ENCODE assay signal across 17 mouse cellular contexts in genomic region chr17:25564481-25564880, GRCm38 (mm10). TPM values are rescaled to one million over a fixed set of nuclear protein-coding genes. Genes with fewer than 3 reads are reported as not detected.
DNase-seq lines count a peak whose midpoint lies in the region; ATAC-seq and TF ChIP-seq lines count a peak whose summit lies in the region.
"Had no signal": no experiment of that assay in that cellular context is flagged by ENCODE, and none has a peak within 500 bp of the region (broad histone marks: within the 10 kb centered on the region; RNA-seq: fewer than 3 reads in every experiment).

No protein-coding gene starts in this region.

- intact Hi-C loops in left cerebral cortex, postnatal 4 days (cut with DNase I): no loop called here

- no peak for TF ChIP-seq CTCF in hindbrain, postnatal 0 days (IDR thresholded peaks at IDR 0.05; ENCODE audit: low read depth)

- H3K4me3 ChIP-seq in forebrain, embryonic 14.5 days (ENCODE audit: low read depth, low read length): no peak overlapping the region
- no peak overlapping the region for H3K4me3 ChIP-seq in hindbrain, postnatal 0 days (ENCODE audit: low read length)
- H3K4me3 ChIP-seq: embryonic facial prominence, embryonic 15.5 days; intestine, embryonic 15.5 days; limb, embryonic 12.5 days; liver, embryonic 15.5 days; midbrain, embryonic 12.5 days had no signal

- no peak overlapping the region for H3K4me2 ChIP-seq in forebrain, embryonic 14.5 days (ENCODE audit: low read length)
- H3K4me2 ChIP-seq in hindbrain, postnatal 0 days (ENCODE audit: low read depth, low read length): no peak overlapping the region
- H3K4me2 ChIP-seq: embryonic facial prominence, embryonic 15.5 days; intestine, embryonic 15.5 days; liver, embryonic 15.5 days; midbrain, embryonic 12.5 days had no signal

- no peaks in the 10 kb centered on the region for H3K36me3 ChIP-seq in forebrain, embryonic 14.5 days (ENCODE audit: control insufficient read depth, insufficient read depth, low read length)
- no peaks in the 10 kb centered on the region for H3K36me3 ChIP-seq in hindbrain, postnatal 0 days (ENCODE audit: insufficient read depth, low read length)
- H3K36me3 ChIP-seq: embryonic facial prominence, embryonic 15.5 days; intestine, embryonic 15.5 days; liver, embryonic 15.5 days; midbrain, embryonic 12.5 days had no signal

- WGBS in forebrain, embryonic 14.5 days: 42% methylated on average over 5 of the region's 5 CpGs
- WGBS in hindbrain, postnatal 0 days: 43% methylated on average over 5 of the region's 5 CpGs

- H3K27ac ChIP-seq in forebrain, embryonic 14.5 days (ENCODE audit: low read depth, low read length): peak overlapping the region; percentile 3; the same call in 1 of the 2 replicates
- H3K27ac ChIP-seq in hindbrain, postnatal 0 days: peak overlapping the region; percentile 69; the same call in 1 of the 2 replicates
- H3K27ac ChIP-seq: embryonic facial prominence, embryonic 15.5 days; liver, embryonic 15.5 days had no signal

- H3K9ac ChIP-seq in forebrain, embryonic 14.5 days (ENCODE audit: low read length): no peak overlapping the region
- no peak overlapping the region for H3K9ac ChIP-seq in hindbrain, postnatal 0 days (replicated peaks; ENCODE audit: low read length)
- H3K9ac ChIP-seq: embryonic facial prominence, embryonic 15.5 days; intestine, embryonic 15.5 days; limb, embryonic 12.5 days; liver, embryonic 15.5 days; midbrain, embryonic 12.5 days had no signal

- DNase-seq in cerebellum, postnatal 10 days: peak; percentile 56 to 71
- no peak for DNase-seq in cerebellum, adult 9-10 months
- peak; percentile 61 for DNase-seq in left cerebral cortex, postnatal 4 days
- no peak for DNase-seq in left cerebral cortex, adult 11 months (ENCODE audit: low spot score)
- DNase-seq in forebrain, embryonic 14.5 days (ENCODE audit: low spot score): peak; percentile 54
- DNase-seq in hindbrain, postnatal 0 days (ENCODE audit: low spot score): peak; percentile 70
- DNase-seq in kidney, postnatal 25 days: no peak
- no peak for DNase-seq in heart, adult 8-10 months (ENCODE audit: low spot score)
- DNase-seq: adrenal gland, adult 2 months; B cell, adult 2 months; heart, adult 11 months had no signal

- H3K4me1 ChIP-seq in forebrain, embryonic 14.5 days (ENCODE audit: control insufficient read depth, insufficient read depth, low read length): peaks cover 56% of the 10 kb centered on the region
- peaks cover 8% of the 10 kb centered on the region; the same call in 1 of the 2 replicates for H3K4me1 ChIP-seq in hindbrain, postnatal 0 days (ENCODE audit: insufficient read depth, low read length)
- H3K4me1 ChIP-seq: intestine, embryonic 15.5 days; liver, embryonic 15.5 days had no signal

- no peaks in the 10 kb centered on the region for H3K9me3 ChIP-seq in forebrain, embryonic 14.5 days (replicated peaks; ENCODE audit: control insufficient read depth, low read length)
- no peaks in the 10 kb centered on the region for H3K9me3 ChIP-seq in hindbrain, postnatal 0 days (ENCODE audit: low read length)
- H3K9me3 ChIP-seq: embryonic facial prominence, embryonic 15.5 days; intestine, embryonic 15.5 days; limb, embryonic 12.5 days; liver, embryonic 15.5 days; midbrain, embryonic 12.5 days had no signal

- peaks cover 4% of the 10 kb centered on the region; the same call in 1 of the 2 replicates for H3K27me3 ChIP-seq in forebrain, embryonic 14.5 days (replicated peaks; ENCODE audit: control insufficient read depth, insufficient read depth, low read length)
- no peaks in the 10 kb centered on the region for H3K27me3 ChIP-seq in hindbrain, postnatal 0 days (ENCODE audit: insufficient read depth, low read length)

- ATAC-seq in forebrain, embryonic 14.5 days: no peak
- ATAC-seq in hindbrain, postnatal 0 days: no peak
- ATAC-seq: intestine, embryonic 15.5 days had no signal

RNA-seq across cellular contexts. Expression of gene Sox8, which starts 6.0 kb away (rescaled TPM):
- 10 to 100 TPM; 29.9 to 38.1 TPM for total RNA-seq in left cerebral cortex, postnatal 4 days (2021)
- 17.6 and 20.8 TPM in 2 replicates for polyA plus RNA-seq in forebrain, embryonic 14.5 days (2014; fragmentation: Nextera tagmentation; extraction: Ambion mirVana)
- total RNA-seq in hindbrain, postnatal 0 days (2014; rRNA removed): 52.1 and 54.5 TPM in 2 replicates
- polyA plus RNA-seq in hindbrain, postnatal 0 days (2015; fragmentation: Nextera tagmentation; extraction: Ambion mirVana): 28.9 and 31.5 TPM in 2 replicates
- total RNA-seq in heart, adult 8-10 months (2022): under 1 TPM; 0.24 to 0.37 (median 0.32) TPM
- total RNA-seq: neutrophil, adult 5-6 weeks had no signal

RNA-seq across cellular contexts. Expression of gene Lmf1, which starts 14.4 kb away (rescaled TPM):
- total RNA-seq in left cerebral cortex, postnatal 4 days (2021): 10 to 100 TPM; 19.4 to 21.5 TPM
- polyA plus RNA-seq in forebrain, embryonic 14.5 days (2014; fragmentation: Nextera tagmentation; extraction: Ambion mirVana): 18.8 and 19.1 TPM in 2 replicates
- 38.1 and 45.1 TPM in 2 replicates for total RNA-seq in hindbrain, postnatal 0 days (2014; rRNA removed)
- 21.4 and 22.4 TPM in 2 replicates for polyA plus RNA-seq in hindbrain, postnatal 0 days (2015; fragmentation: Nextera tagmentation; extraction: Ambion mirVana)
- total RNA-seq in heart, adult 8-10 months (2022): 10 to 100 TPM; 30.7 to 34.2 (median 33.8) TPM

Comparison
In these comparisons a context has a peak if more than half of its experiments do, and no peak if none do; other contexts are left out.
1. DNase-seq: peak in cerebellum, postnatal 10 days (2 of 2), left cerebral cortex, postnatal 4 days (single experiment), forebrain, embryonic 14.5 days (single experiment) and hindbrain, postnatal 0 days (single experiment); none in cerebellum, adult 9-10 months (single experiment), left cerebral cortex, adult 11 months (single experiment), kidney, postnatal 25 days (0 of 2) and heart, adult 8-10 months (single experiment).
2. RNA of gene Sox8, which starts 6.0 kb away (total RNA-seq): 52.1 to 54.5 TPM in hindbrain, postnatal 0 days and 29.9 to 38.1 TPM in left cerebral cortex, postnatal 4 days; 0.24 to 0.37 TPM in heart, adult 8-10 months; every median in the first group is over 10 times any median in the second.